Mouse (Mus musculus) kidney, postnatal 14 days (tissue): Measurements from ENCODE around the gene Spata45.
"Not testable (repeated sequence)": the region's sequence is repeated elsewhere in the genome, so short reads cannot be mapped to it uniquely, and the experiment has no call there.

Experiments
- DNase-seq: peaks from one replicate; pipeline ENCODE4 v3.0.0; 2022; ENCODE audit warnings: mixed read lengths

The Spata45 gene

DNA sequence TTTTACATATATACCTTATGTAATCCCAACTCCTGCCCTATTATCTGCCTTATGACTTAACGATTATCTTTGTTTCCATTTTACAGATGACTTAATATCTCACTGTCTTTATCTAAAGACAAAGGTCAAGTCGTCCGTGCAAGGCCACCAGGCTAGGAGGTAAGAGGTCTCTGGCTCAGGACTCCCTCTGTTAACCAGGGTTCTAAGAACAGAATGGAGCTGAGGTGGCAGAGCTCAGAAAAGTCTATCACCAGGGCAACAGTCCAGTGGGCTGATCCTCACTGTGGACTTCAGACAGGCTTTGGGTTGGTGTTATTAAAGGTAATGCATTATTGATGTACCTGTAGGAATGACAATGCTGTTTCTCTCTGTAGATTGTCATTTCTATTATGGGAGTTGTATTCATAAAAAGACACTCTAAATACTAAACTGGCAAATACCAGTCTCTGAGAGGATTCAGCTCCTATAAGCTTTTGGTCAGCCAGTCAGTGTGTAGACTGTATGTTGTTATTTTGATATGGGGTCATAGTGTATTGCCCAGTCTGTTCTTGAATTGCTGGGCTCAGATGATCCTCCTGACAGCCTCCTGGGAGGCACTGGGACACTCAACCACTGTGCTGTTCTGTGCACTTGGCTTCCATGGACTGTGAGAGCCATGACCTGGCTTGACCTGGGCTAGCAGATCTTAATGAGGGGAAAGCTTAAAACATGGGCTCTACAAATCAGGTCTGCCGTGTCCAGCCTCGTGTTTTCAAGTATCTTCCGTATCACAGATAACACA, at the start of gene Spata45:
Gene Spata45, plus strand, starts transcription at position 86 of the 781 bp plus-strand sequence.
- peak; percentile 12 for DNase-seq

DNA sequence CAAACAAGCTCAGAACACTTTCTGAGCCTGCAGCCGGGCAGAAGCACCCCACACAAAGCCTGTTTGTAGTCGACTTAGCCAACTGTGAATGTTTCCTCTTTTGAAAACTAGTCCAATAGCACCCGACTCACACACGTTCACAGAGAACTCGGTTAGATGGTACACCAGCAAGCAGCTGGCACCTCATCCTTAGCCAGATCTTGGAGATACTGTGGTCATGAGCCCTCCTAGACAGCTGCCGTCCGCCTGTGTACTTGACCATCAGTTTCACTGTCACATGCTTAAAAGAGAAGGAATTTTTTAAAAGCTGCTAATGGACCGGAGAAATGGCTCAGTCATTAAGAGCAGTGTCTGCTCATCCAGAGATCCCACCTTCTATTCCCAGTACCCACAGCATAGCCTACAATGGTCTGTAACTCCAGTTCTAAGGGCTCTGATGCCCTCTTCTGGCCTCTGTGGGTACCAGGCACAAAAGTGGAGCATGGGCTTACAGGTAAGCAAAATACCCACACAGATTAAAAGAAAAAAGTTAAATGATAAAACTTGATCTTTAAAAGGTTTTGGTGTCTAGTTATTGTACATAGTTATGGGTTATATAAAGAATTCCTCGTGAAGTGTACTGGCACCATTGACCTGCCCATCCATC, 46.9 kb upstream of the Spata45 start:
- DNase-seq: no peak

DNA sequence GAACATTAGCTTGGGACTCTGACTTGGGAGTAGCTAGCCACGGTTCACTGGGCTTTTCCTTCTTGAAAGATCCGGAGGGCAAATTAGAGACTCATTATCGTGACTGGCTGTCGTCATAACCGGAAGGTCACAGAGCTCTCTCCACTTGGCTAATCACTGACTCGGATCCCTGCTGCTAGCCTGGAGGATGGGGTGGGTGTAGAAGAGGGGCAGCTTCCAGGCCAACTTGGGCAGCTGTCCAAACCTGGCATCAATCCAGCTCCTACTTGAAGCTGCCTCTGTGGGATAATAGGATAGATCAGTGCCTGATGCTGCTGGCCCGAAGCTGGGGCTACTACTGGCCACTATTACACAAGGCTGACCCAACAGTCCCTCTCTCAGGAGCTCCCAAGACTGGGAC, 40.9 kb upstream of the Spata45 start:
- peak; percentile 91 for DNase-seq

DNA sequence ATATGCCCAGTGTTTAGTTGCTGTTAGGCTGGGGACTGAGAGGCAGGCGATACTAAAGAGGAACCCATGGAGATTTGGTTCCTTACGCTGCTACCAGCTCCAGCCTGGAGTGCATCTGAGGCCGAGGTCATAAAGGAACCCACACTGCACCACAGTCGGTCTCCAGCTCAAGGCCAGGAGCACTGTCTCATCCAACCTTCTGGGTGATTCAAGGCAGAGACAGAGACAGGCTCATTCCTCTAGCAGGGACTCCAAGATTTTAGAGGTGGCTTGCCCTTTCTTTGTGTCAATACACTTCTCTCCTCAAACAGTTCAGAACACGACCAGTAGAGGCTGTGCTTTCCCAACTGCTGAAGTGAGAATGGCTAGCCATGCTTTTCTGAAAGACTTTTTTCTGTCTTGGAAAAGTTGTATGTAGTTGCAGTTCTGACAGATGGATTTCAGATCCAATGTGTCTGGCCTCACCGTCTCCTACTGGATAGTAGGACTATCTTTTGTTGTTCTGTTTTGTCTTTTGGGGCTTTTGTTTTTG, 40.0 kb upstream of the Spata45 start:
- DNase-seq: no peak

DNA sequence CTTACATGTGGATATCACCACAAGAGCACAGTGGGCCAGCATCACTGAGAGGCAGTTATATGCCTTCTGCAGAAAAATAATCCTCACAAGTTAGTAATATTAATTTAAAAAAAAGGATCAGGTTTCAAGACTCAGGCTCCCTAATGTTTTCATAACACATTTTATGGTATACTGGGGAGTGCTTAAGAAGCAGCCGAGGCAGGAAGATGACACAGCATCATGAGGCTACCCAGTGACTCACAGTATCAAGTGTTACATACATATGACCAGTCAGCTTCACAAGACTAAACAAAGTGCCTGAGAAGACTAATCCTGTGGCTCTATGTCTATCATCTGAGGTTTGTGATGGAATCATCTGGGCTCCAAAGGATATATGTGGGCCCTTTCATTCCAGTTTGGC, 38.4 kb upstream of the Spata45 start:
- DNase-seq: no peak

DNA sequence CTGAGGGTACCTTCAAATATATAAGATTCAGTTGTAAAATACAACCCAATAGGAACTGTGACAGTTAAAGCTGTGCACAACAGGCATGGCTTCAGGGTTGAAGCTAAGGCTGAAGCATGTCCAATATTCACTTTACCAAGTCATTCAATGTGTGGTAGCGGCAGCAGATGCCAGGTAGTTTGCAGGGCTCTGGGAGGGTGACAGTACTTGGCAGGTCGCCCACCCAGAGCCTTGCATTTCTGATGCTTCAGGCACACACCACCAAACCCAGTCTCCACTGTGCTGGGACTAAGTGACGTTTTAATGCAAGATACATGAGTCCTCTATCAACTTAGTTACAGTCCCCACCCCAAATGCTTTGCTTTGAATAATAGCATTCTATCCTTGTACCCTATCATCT, 35.8 kb upstream of the Spata45 start:
- DNase-seq: no peak

DNA sequence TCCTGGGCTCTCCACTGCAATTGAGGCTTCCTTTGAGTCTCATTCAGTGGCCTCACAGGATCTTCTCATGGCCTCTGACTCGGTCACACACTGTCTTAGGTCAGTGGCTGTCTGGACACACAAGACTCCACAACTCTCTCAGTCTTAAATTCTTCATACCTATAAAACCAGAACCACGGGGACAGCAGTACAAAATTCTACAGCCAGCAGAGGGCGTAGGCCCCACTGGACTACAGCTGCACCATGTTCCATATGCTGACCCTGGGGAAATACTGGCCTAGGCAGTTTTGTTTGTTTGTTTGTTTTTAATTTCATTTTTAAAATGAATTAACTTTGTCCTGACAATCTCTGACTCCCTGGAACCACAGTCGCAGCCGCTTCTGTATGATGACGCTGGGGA, 34.2 kb upstream of the Spata45 start:
- DNase-seq: peak; percentile 59

DNA sequence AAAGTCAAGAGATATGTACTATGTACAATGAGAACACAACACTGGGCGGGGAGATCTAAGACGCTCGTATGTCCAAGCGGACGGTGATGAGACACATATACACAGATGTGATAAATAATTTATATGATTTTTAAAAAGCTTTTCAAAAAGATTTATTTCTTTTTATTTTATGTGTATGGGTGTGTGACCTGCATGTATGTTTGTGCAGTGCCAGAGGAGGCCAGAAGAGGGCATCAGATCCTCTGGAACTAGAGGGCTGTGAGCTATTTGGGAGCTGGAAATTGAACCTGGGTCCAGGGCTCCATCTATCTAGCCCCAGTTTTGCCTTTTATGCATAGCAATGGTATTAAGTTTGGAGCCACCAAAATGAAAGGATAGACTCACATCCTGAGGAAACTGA, 27.7 kb upstream of the Spata45 start:
- no peak for DNase-seq

DNA sequence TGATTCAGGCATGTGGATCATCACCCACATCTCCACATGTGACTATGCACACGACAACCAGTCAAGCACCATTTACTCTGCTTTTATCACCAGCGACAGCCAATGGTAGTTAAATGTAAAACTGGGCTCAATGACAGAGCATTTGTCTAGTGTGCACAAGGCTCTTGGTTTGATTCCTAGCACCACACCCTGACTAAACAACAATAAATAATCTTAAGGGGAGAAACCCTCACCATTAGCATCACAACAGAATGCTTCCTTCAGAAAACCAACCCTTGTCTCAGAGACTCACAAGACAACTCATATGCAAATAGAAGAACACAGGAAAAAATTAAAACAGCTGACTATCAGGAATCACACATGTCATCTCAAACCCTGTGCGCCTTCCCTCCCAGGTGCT, 22.2 kb upstream of the Spata45 start:
- DNase-seq: no peak

DNA sequence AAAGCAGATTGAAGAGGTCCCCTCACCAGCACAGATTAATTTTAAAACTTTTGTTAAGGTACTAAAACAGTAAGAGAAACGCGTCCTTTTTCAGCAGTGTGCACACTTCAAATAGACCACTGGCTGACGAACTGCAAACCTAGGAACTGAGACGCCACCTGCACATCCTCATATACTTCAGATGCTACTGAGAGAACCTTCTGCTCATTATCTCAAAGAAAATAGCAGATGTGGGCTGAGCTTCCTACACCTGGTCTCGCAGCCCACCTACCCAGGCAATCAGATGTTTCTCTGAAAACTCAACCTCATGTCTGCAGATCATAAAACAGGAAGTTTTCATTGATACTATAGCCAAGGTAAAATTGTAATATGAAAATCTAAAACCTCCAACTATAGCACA, 16.6 kb upstream of the Spata45 start:
- DNase-seq: no peak

DNA sequence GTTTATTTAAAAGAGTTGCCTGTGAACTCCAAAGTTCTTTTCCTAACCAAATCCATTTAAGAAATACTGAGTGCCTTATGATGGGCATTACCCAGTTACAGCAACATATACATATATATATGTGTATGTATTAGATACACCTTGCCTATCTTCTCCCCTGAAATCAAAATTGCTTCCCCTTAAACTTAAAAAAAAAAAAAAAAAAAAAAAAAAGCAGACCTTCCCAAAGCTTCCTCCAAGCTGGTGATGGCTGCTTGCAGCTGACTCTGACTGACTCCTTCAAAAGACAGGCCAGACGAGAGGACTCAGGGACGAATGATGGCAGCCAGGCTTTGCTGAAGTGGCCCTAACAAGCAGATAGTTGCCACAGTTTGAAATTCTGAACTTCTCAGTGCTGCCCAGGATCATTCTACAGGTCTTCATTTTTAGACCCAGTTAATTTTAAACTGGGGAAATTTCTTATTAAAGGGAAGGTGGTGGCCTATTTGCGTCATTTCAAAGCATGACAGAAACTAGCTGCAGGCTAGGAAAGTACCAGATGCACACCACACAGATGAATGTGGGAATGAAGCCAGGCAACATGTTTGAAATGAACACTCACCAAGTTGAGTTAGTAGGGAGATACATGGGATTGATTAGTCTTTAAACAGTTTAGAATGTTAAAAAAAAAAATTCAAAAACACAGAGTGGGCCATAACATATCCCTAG, 16.1 kb upstream of the Spata45 start:
- DNase-seq: no peak

DNA sequence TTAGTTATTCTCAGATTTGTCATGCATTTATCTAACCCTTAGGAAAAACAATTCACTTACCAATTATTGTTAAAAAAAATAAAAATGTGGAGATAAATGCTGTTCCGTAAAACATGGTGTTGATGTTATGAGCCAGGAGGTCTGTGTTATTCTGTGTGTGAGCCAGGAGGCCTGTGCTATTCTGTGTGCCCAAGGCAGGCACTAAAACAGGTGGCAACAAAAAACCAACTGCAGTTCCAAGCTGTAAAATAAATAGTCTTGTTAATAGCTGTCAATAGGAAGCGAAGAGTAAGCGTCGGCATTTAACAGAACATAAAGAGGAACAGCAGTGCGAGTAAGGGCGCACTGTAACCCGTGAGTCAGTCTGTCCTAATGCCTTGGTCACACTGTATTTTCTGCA, 15.4 kb upstream of the Spata45 start:
- no peak for DNase-seq

DNA sequence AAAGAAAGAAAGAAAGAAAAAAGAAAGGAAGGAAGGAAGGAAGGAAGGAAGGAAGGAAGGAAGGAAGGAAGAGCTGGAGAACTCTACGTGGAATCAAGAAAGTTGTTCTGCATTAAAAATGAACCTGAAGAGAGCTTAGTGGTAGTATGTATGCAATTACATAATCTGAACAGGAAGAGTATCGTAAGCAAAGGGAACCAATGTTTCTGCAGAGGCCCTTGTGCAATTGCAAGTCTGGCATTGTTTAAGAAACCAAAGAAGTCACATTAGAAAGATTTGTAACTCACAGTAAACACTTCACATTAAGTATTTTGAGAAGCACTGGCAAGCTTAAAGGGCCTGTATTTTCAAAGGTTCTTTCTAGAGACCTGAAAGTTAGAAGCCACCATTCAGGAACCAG, 13.3 kb upstream of the Spata45 start:
- DNase-seq: no peak

DNA sequence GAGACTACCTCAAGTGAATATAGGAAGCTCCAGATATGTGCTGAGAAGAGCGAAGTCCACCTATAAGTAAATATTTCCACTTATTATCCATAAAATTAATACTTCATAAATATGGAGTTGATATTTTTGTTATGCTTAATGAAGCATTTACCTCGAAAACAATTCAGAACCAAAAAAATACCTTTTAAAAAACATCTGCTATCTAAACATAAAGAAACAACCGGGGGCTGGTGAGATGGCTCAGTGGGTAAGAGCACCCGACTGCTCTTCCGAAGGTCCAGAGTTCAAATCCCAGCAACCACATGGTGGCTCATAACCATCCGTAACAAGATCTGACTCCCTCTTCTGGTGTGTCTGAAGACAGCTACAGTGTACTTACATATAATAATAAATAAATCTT, 12.6 kb upstream of the Spata45 start:
- DNase-seq: not testable (repeated sequence)

DNA sequence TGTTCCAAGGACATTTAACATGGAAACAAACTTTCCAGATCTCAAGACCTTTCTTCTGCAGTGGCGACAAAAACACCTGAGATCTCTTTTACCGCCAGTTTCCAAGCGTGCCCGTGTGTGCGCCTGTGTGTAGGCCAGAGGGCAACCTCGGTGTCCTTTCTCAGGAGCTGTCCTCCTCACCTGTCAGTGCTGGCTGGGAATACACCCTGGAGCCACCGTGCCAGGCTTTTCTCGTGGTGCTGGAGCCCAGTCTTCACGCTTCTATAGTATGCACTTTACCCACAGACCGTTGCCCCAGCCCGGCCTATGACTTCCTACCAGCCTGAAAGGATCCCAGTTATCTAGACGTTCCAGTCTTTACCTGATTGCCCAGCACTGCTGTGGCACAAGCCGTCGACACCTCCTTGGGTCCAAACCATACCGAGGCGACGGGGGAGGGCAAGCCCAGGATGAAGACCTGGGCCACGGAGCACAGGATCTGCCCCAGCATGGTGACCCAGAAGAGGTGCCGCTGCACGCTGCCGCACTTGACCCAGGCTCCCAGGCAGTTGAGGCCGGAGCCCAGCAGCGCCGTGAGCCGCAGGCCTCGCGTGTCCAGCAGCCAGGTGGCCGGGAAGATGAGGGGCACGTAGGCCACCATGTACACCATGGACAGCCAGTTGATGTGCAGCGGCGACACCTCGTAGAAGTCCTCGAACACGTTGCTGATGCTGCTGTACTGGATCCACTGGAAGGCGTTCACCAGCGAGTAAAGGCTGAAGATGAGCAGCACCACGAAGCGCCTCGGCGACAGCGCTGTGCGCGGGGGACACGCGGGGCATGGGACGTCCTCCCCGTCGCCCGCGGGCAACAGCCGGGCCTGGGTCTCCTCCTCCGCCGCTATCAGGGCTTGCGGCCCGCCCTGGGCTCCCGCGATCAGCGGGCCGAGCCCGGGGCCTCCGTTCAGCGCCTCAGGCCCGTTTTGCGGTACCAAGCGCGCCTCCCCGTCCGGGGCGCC, 11.1 kb upstream of the Spata45 start:
- peak; percentile 22 for DNase-seq

DNA sequence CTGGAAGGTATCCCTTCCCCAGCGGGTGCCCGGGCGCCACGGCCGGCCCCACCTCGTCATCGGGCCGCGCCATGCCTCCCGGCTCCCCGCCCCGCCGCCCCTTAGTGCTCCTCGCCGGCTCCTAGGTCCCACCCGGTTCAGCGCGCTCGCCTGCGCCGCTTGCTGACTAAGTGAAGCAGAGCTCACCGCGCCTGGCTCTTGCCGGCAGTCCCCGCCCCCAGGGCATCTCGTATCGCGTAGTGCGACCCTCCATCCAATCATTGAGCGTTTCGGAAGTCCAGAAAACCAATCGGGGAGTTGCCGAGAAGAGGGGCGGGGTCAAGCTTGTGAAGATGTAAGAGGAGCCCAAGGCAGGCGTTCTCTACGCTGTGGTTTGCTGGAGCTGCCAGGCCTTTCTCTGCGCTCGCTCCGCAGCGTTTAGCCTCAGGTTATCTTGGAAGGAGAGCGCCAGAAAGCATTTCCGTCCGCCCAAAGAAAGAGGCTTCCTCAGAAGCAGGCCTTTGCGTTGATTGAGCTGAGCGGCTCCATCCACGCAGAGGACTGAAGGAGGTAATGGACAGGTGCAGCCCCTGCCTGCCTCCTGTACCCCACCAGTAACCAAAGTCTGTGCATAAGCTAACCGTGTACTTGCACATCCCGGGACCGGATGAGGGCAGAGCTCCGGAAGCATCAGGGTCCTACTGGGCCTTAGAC, 10.3 kb upstream of the Spata45 start, which contains the start of gene Flvcr1:
Gene Flvcr1, minus strand, starts transcription at position 138 of the 693 bp plus-strand sequence.
- DNase-seq: peak; percentile 99

DNA sequence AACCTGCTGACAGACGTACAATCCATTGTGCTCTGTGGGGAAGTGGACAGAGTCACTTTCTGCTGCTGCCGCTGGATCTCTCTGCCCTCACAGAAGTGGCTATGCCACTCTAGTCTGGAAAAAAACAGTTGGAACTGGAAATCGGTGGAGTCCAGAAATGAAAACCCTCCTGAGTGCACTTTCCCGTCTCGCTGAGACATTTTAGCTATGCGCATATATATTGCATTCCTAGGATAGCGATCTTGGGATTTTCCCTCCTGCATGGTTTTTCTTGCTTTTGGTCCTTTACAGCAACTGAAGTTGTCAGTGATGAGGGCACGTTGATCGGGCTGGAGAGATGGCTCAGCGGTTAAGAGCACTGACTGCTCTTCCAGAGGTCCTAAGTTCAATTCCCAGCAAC, 6.3 kb upstream of the Spata45 start:
- peak; percentile 25 for DNase-seq

DNA sequence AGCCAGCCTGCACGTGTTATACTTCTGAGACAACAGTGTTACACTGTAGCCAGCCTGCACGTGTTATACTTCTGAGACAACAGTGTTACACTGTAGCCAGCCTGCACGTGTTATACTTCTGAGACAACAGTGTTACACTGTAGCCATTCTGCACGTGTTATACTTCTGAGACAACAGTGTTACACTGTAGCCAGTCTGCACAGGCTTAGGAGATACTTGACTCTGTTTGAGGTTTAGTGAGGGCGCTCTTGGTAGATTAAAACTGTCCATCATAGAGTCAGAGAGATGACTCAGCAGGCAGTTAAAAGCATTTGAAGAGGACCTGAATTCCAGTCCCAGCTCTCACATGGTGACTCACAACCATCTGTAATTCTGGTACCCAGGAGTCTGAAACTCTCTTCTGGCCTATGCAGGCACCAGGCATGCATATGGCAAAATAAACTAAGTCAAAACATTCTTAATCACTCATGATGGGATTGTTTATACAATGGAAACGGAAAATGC, 5.5 kb upstream of the Spata45 start:
- DNase-seq: not testable (repeated sequence)

DNA sequence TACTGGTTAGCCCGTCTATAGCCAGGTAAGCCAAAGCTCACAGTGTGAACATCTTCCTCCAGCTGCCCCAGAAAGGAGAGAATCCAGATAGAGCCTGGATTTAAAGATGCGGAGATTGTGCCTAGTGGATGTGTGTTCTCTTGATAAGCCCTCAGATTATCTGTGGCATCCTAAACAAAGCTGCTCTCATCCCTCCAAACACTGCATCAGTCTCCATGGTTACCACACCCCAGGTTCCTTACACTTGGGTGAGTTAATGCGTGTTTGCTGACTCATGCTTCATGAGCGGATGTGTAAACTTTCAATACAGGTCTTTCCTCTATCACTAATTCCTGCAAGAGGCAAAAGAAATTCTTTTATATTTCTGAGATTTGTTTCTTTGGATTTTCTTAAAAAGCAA, 790 bp upstream of the Spata45 start:
- DNase-seq: no peak

DNA sequence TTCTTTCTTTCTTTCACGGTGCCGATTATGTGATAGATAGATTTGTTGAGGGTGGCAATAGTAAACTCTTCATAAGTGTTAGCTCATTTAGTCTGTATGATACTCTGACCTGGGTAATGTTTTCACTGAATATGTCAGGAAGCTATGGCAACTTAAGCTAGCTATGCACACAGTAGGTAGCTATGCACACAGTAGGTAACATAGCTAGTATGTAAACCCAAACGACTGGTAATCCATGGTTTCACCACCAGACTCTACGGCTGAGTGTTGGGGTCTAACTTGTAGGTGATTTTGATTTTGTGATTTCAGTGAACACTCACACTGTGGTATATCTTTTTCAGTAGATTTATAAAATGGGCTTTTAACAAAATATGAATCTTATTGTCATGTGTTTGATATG, 1.6 kb downstream of the Spata45 start:
- no peak for DNase-seq

DNA sequence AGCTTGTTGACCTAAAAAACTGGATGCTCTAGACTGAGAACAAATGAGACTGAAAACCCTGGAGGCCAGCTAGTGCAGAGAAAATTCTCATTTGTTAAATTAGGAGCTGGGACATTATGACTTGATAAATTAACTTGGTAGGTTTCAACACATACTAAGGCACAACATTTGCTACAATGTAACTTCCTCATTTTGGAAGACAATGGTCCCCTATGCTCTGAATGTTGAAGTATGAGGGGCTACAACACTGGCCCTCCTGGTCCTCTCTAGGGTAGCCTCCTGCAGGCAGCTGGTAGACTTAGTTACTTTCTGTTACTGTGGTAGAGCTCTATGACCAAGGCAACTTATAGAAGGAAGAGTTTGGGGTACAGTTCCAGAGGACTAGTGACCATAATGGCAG, 4.9 kb downstream of the Spata45 start:
- DNase-seq: no peak

DNA sequence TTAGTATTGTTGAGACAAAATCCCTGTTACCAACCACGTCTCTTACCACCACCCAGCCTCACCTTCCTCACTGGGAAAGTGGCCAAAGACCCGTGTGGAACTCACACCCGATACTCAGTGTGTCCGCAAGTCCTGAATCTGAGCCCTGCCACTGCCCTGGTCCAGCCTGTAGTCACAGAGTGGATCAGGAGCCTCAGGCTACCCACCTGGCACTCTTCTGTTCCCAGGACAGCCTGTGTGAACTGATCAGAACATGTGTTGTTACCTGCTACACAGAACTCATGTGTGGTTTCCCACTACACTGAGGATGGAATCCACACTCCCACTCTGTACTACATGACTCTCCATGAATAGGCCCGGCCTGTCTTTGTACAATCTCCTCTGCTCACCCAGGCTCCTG, 5.7 kb downstream of the Spata45 start:
- no peak for DNase-seq
